Mouse (Mus musculus) midbrain, embryonic 14.5 days (tissue): ENCODE results near the gene Bdh1. TPM values are rescaled to one million over a fixed set of nuclear protein-coding genes. Genes with fewer than 3 reads are reported as not detected.

Source experiments
- ATAC-seq: fragments of 200-750 bp; cut with Nextera tagmentation; 2 replicates; pipeline ENCODE4 v1.8.0; 2017; ENCODE audit warnings: moderate number of reproducible peaks, moderate library complexity; ENCODE audit not compliant: low FRiP score, low TSS enrichment
- DNase-seq: peaks from one replicate; pipeline ENCODE4 v3.0.0-alpha.2; 2015
- H3K27ac ChIP-seq: fragments of 300-500 bp; sonication (generic); replicated peaks from 2 replicates; pipeline ENCODE4 v1.5.1; 2014; ENCODE audit warnings: mild to moderate bottlenecking, low read depth, low read length, moderate library complexity
- H3K27me3 ChIP-seq: fragments of 300-500 bp; sonication (generic); 2 replicates; pipeline ENCODE4 v1.6.1; 2014; ENCODE audit warnings: low read length, control low read depth, mixed read lengths; ENCODE audit not compliant: control insufficient read depth, insufficient read depth
- H3K36me3 ChIP-seq: fragments of 300-500 bp; sonication (generic); 2 replicates; pipeline ENCODE4 v1.6.1; 2014; ENCODE audit warnings: low read length, control low read depth; ENCODE audit not compliant: control insufficient read depth, insufficient read depth
- H3K4me1 ChIP-seq: fragments of 300-500 bp; sonication (generic); 2 replicates; pipeline ENCODE4 v1.6.1; 2014; ENCODE audit warnings: mild to moderate bottlenecking, antibody characterized with exemption, low read length, control low read depth; ENCODE audit not compliant: control insufficient read depth, insufficient read depth
- H3K4me2 ChIP-seq: fragments of 300-500 bp; sonication (generic); 2 replicates; pipeline ENCODE4 v1.6.1; 2014; ENCODE audit warnings: mild to moderate bottlenecking, low read length, moderate library complexity
- H3K4me3 ChIP-seq: fragments of 300-500 bp; sonication (generic); replicated peaks from 2 replicates; pipeline ENCODE4 v1.5.1; 2014; ENCODE audit warnings: low read depth, low read length
- H3K9ac ChIP-seq: fragments of 300-500 bp; sonication (generic); replicated peaks from 2 replicates; pipeline ENCODE4 v1.6.1; 2014; ENCODE audit warnings: mild to moderate bottlenecking, low read length, moderate library complexity
- H3K9me3 ChIP-seq: fragments of 300-500 bp; sonication (generic); 2 replicates; pipeline ENCODE4 v1.6.1; 2016; ENCODE audit warnings: low read length, control low read depth, mixed read lengths; ENCODE audit not compliant: control insufficient read depth
- WGBS: fragments of 180-500 bp; shearing (Covaris S2); extraction: QIAGEN DNeasy Blood & Tissue Kit; methylation state at CpG from one replicate; pipeline ENCODE4 v1.1.7; 2014; 5-methylcytosine and 5-hydroxymethylcytosine counted together
- polyA plus RNA-seq: library from polyadenylated mRNA; unstranded; fragments of >200 nt; fragmentation: Nextera tagmentation; extraction: Ambion mirVana; gene quantifications from 2 replicates; pipeline ENCODE4 v1.2.1, GENCODE M21; 2014

The Bdh1 gene
- polyA plus RNA-seq, 1 experiment from 2014 or later, result 76.5 TPM

DNA sequence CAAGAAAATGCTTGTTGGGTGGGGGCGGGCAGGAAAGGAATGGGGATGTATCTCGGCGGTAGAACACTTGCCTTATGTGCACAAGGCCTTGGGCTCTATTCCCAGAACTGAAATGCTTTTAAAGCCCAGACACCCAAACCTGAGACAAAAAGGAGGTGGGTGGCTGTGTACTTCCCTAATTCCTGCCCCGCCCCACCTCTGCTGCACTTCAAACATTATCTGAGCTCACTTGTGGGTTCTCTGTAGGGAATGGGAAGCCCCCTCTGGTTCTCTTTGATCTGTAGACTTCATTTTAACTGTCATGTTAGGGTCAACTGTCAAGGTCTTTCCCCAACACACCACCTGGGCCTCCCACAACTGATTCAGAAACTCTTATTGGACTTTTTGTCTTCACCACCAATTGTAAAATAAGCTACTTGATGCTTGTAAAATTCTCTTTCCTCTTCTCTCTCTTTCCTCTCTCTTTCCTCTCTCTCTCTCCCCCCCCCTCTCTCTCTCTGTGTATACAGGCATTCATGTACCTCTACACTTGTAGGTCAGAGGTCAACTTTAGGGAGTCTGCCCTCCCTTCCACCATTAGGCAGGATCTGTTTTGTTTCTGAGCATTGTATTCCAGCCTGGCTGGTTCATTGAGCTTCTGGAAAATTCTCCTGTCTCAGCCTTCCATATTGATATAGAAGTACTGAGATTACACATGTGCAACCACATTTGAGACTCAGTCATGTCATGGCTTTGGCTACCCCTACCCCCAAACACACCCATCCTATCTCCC lies 2.5 kb downstream of the Bdh1 start:
- no peaks in the 10 kb centered on the region for H3K36me3 ChIP-seq
- H3K4me3 ChIP-seq, result no peak overlapping the region
- H3K4me1 ChIP-seq, result no peaks in the 10 kb centered on the region
- H3K27me3 ChIP-seq, result peaks cover 15% of the 10 kb centered on the region; the same call in 1 of the 2 replicates
- ATAC-seq, result no peak
- no peak overlapping the region for H3K27ac ChIP-seq
- no peak for DNase-seq
- H3K9ac ChIP-seq, result no peak overlapping the region
- 86% methylated on average over 4 of the region's 4 CpGs for WGBS
- no peaks in the 10 kb centered on the region for H3K9me3 ChIP-seq
- no peak overlapping the region for H3K4me2 ChIP-seq

- peaks cover 5% of the 10 kb centered on the region; the same call in 1 of the 2 replicates for H3K4me1 ChIP-seq
- H3K36me3 ChIP-seq, result no peaks in the 10 kb centered on the region
- DNase-seq (peak; percentile 84), ATAC-seq (no peak)
- no peak overlapping the region for H3K4me3 ChIP-seq
- H3K9me3 ChIP-seq, result no peaks in the 10 kb centered on the region
- 2% methylated on average over 4 of the region's 4 CpGs for WGBS
- H3K4me2 ChIP-seq, result no peak overlapping the region
- H3K9ac ChIP-seq, result no peak overlapping the region
- peaks cover 15% of the 10 kb centered on the region; the same call in 1 of the 2 replicates for H3K27me3 ChIP-seq
- no peak overlapping the region for H3K27ac ChIP-seq
Observed at GRCm38 (mm10) chr16:31425508-31425907, 3.4 kb downstream of the Bdh1 start.

DNA sequence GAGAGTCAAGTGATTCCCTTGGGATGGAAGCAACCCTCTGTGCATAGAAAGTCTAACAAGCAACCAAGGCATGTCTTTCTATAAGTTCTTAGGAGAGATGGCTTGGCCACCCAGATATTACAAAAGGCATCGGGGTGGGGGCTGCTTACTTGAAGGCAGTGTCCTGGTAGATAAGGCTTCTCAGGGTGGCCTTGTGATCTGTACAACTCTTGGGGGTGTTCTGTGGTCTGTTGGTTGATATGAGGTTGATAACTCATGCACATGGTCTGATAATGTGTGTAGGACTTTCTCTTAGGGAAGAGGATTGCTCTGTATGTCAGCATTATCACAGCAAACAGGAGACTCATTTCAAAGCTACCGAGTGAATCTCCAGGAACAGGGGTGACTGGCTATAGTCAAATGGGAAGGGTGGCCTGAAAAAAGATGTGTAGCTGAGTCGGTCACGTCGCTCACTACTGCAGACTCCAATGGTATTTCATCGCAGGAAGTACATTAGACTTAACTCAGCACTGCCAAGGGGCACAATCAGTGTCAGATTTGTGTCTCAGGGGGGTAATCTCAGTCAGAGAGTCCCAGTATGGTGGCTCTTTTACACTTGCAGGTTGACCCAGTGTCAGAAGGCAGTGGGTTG lies 4.5 kb downstream of the Bdh1 start:
- Histone ChIP-seq H3K27ac (no peak overlapping the region), H3K9me3 (no peaks in the 10 kb centered on the region), H3K4me1 (peaks cover 8% of the 10 kb centered on the region; the same call in 1 of the 2 replicates), H3K27me3 (peaks cover 15% of the 10 kb centered on the region; the same call in 1 of the 2 replicates), H3K4me3 (no peak overlapping the region), H3K9ac (no peak overlapping the region), H3K36me3 (no peaks in the 10 kb centered on the region), H3K4me2 (no peak overlapping the region)
- ATAC-seq (no peak), DNase-seq (no peak)
- WGBS, result 88% methylated on average over 6 of the region's 6 CpGs

DNA sequence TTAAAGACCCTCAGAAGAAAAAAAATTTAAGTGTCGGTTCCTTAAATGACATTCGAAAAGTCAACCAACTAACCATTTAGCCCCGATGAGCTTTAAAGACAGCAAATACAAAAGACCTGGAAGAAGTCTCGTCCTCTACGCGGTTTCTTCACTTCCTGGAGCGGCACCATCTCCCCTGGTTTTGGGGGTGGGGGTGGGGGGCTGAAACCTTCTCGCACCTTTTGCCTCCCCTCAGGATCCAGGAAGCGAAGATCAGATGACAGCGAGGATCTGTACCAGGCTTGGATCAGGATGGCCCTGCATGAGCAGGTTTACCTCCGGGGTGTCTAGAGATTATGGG lies 6.2 kb downstream of the Bdh1 start:
- Histone ChIP-seq H3K27ac (peak overlapping the region; percentile 95), H3K9ac (peak overlapping the region; percentile 78), H3K4me3 (peak overlapping the region; percentile 68), H3K4me2 (peak overlapping the region; percentile 73), H3K27me3 (peaks cover 15% of the 10 kb centered on the region; the same call in 1 of the 2 replicates), H3K36me3 (no peaks in the 10 kb centered on the region), H3K4me1 (peaks cover 8% of the 10 kb centered on the region; the same call in 1 of the 2 replicates), H3K9me3 (no peaks in the 10 kb centered on the region)
- DNase-seq, result no peak
- WGBS, result 5% methylated on average over 11 of the region's 11 CpGs
- ATAC-seq, result no peak

- no peaks in the 10 kb centered on the region for H3K9me3 ChIP-seq
- peaks cover 13% of the 10 kb centered on the region; the same call in 1 of the 2 replicates for H3K4me1 ChIP-seq
- peaks cover 15% of the 10 kb centered on the region; the same call in 1 of the 2 replicates for H3K27me3 ChIP-seq
- no peaks in the 10 kb centered on the region for H3K36me3 ChIP-seq
- peak overlapping the region; percentile 73 for H3K4me2 ChIP-seq
- H3K4me3 ChIP-seq, result peak overlapping the region; percentile 68
- WGBS, result under 1% methylated on average over 65 of the region's 65 CpGs
- H3K9ac ChIP-seq, result peak overlapping the region; percentile 78
- DNase-seq (peak; percentile 87), ATAC-seq (peak; percentile 71)
- H3K27ac ChIP-seq, result peak overlapping the region; percentile 95
Observed at GRCm38 (mm10) chr16:31428675-31429470, 6.8 kb downstream of the Bdh1 start.

GRCm38 (mm10) chr16:31429471-31430155 lies 7.5 kb downstream of the Bdh1 start:
- peak; percentile 97 for DNase-seq
- Histone ChIP-seq H3K4me1 (peaks cover 13% of the 10 kb centered on the region; the same call in 1 of the 2 replicates), H3K36me3 (no peaks in the 10 kb centered on the region), H3K9me3 (no peaks in the 10 kb centered on the region), H3K27ac (peak overlapping the region; percentile 95), H3K27me3 (peaks cover 15% of the 10 kb centered on the region; the same call in 1 of the 2 replicates), H3K4me3 (peak overlapping the region; percentile 68), H3K9ac (peak overlapping the region; percentile 78), H3K4me2 (peak overlapping the region; percentile 73)
- WGBS, result under 1% methylated on average over 49 of the region's 49 CpGs
- ATAC-seq, result peak; percentile 97

GRCm38 (mm10) chr16:31433466-31434110 lies 11.5 kb downstream of the Bdh1 start:
- Histone ChIP-seq H3K27me3 (no peaks in the 10 kb centered on the region), H3K9me3 (no peaks in the 10 kb centered on the region), H3K9ac (no peak overlapping the region), H3K4me2 (no peak overlapping the region), H3K36me3 (0 out of 2 replicates have a peak, but pooled peaks cover 4% of the 10 kb centered on the region), H3K4me3 (no peak overlapping the region), H3K27ac (no peak overlapping the region), H3K4me1 (peaks cover 13% of the 10 kb centered on the region; the same call in 1 of the 2 replicates)
- peak; percentile 45 for DNase-seq
- no peak for ATAC-seq
- WGBS, result 65% methylated on average over 12 of the region's 12 CpGs
